Mouse (Mus musculus) midbrain, embryonic 12.5 days (tissue): ENCODE data around the gene Olfr102. TPM values are rescaled to one million over a fixed set of nuclear protein-coding genes. Genes with fewer than 3 reads are reported as not detected.

ENCODE experiments used
- ATAC-seq: fragments of 200-750 bp; cut with Nextera tagmentation; 2 replicates; pipeline ENCODE4 v1.8.0; 2017; ENCODE audit warnings: low read depth, moderate TSS enrichment, moderate library complexity; ENCODE audit not compliant: low FRiP score
- H3K27ac ChIP-seq: fragments of 300-500 bp; sonication (generic); replicated peaks from 2 replicates; pipeline ENCODE4 v1.5.1; 2016; ENCODE audit warnings: mild to moderate bottlenecking
- H3K27me3 ChIP-seq: fragments of 300-500 bp; sonication (generic); 2 replicates; pipeline ENCODE4 v1.6.1; 2016; ENCODE audit warnings: mild to moderate bottlenecking
- H3K36me3 ChIP-seq: fragments of 300-500 bp; sonication (generic); 2 replicates; pipeline ENCODE4 v1.6.1; 2016
- H3K4me1 ChIP-seq: fragments of 300-500 bp; sonication (generic); 2 replicates; pipeline ENCODE4 v1.6.1; 2016
- H3K4me2 ChIP-seq: fragments of 300-500 bp; sonication (generic); replicated peaks from 2 replicates; pipeline ENCODE4 v1.6.1; 2016; ENCODE audit warnings: mild to moderate bottlenecking, moderate library complexity
- H3K4me3 ChIP-seq: fragments of 300-500 bp; sonication (generic); 2 replicates; pipeline ENCODE4 v1.5.1; 2016; ENCODE audit warnings: mild to moderate bottlenecking
- H3K9ac ChIP-seq: fragments of 300-500 bp; sonication (generic); replicated peaks from 2 replicates; pipeline ENCODE4 v1.6.1; 2016; ENCODE audit warnings: mild to moderate bottlenecking, moderate library complexity
- H3K9me3 ChIP-seq: fragments of 300-500 bp; sonication (generic); 2 replicates; pipeline ENCODE4 v1.6.1; 2016; ENCODE audit warnings: mild to moderate bottlenecking
- WGBS: fragments of 180-500 bp; shearing (Covaris S2); methylation state at CpG from one replicate; pipeline ENCODE4 v1.1.7; 2016; 5-methylcytosine and 5-hydroxymethylcytosine counted together
- polyA plus RNA-seq: library from polyadenylated mRNA; unstranded; fragments of >200 nt; fragmentation: Nextera tagmentation; extraction: Ambion mirVana; gene quantifications from 2 replicates; pipeline ENCODE4 v1.2.1, GENCODE M21; 2016

The Olfr102 gene
- polyA plus RNA-seq, 1 experiment from 2014 or later: not detected

- no peak for ATAC-seq
- Histone ChIP-seq H3K4me2 (no peak within 1 kb of the TSS), H3K36me3 (no peaks in the 10 kb centered on the region), H3K27ac (no peak within 1 kb of the TSS), H3K9me3 (no peaks in the 10 kb centered on the region), H3K27me3 (no peaks in the 10 kb centered on the region), H3K9ac (no peak within 1 kb of the TSS), H3K4me1 (no peaks in the 10 kb centered on the region), H3K4me3 (no peak within 1 kb of the TSS)
- 80% methylated on average over 1 of the region's 1 CpGs for WGBS
These were observed 53.2 kb downstream of the Olfr102 start, which contains the start of gene Olfr98 for GRCm38 (mm10) chr17:37263626-37264025. Gene Olfr98, minus strand, starts transcription at chr17:37263749.

Other genes with a start within 250 kb of the Olfr102 start
- 0.14 TPM in 1 of 2 replicates, not detected in the other for gene Olfr90, start 228.6 kb downstream of the Olfr102 start, polyA plus RNA-seq
- not detected in 2 replicates for gene Olfr91, start 218.8 kb downstream of the Olfr102 start, polyA plus RNA-seq
- gene Olfr92, start 197.0 kb downstream of the Olfr102 start, polyA plus RNA-seq: not detected in 2 replicates
- not detected in 2 replicates for gene Olfr93, start 155.6 kb downstream of the Olfr102 start, polyA plus RNA-seq
- gene Ubd, start 123.2 kb downstream of the Olfr102 start, polyA plus RNA-seq: not detected in 2 replicates
- not detected in 2 replicates for gene Olfr94, start 116.1 kb downstream of the Olfr102 start, polyA plus RNA-seq
- not detected in 2 replicates for gene Olfr95, start 103.9 kb downstream of the Olfr102 start, polyA plus RNA-seq
- gene Olfr96, start 96.9 kb downstream of the Olfr102 start, polyA plus RNA-seq: not detected in 2 replicates
- gene Olfr97, start 79.7 kb downstream of the Olfr102 start, polyA plus RNA-seq: not detected in 2 replicates
- not detected in 2 replicates for gene Olfr98, start 53.3 kb downstream of the Olfr102 start, polyA plus RNA-seq
- 0.99 and 1.6 TPM in 2 replicates for gene H2-M3, start 46.8 kb downstream of the Olfr102 start, polyA plus RNA-seq
- gene Olfr99, start 33.6 kb downstream of the Olfr102 start, polyA plus RNA-seq: not detected in 2 replicates
- gene Olfr101, start 12.7 kb downstream of the Olfr102 start, polyA plus RNA-seq: not detected in 2 replicates
- gene Olfr103, start 22.6 kb upstream of the Olfr102 start, polyA plus RNA-seq: not detected in 2 replicates
- gene Olfr104-ps, start 42.5 kb upstream of the Olfr102 start, polyA plus RNA-seq: not detected in 2 replicates
- gene Olfr105-ps, start 62.0 kb upstream of the Olfr102 start, polyA plus RNA-seq: not detected in 2 replicates
- not detected in 2 replicates for gene Olfr106-ps, start 73.3 kb upstream of the Olfr102 start, polyA plus RNA-seq
- not detected in 2 replicates for gene Olfr107, start 82.2 kb upstream of the Olfr102 start, polyA plus RNA-seq
- not detected in 2 replicates for gene Olfr108, start 128.4 kb upstream of the Olfr102 start, polyA plus RNA-seq
- gene Olfr109, start 141.9 kb upstream of the Olfr102 start, polyA plus RNA-seq: not detected in 2 replicates
- not detected in 2 replicates for gene H2-M2, start 166.5 kb upstream of the Olfr102 start, polyA plus RNA-seq
- not detected in 2 replicates for gene Olfr110, start 175.4 kb upstream of the Olfr102 start, polyA plus RNA-seq
- not detected in 2 replicates for gene Olfr111, start 191.0 kb upstream of the Olfr102 start, polyA plus RNA-seq